Mouse (Mus musculus): ENCODE data around the gene Gm17018. TPM values are rescaled to one million over a fixed set of nuclear protein-coding genes. Genes with fewer than 3 reads are reported as not detected.

Gene Gm17018
- total RNA-seq, 2 experiments from 2014 or later = 25.6 to 30.7 TPM

DNA sequence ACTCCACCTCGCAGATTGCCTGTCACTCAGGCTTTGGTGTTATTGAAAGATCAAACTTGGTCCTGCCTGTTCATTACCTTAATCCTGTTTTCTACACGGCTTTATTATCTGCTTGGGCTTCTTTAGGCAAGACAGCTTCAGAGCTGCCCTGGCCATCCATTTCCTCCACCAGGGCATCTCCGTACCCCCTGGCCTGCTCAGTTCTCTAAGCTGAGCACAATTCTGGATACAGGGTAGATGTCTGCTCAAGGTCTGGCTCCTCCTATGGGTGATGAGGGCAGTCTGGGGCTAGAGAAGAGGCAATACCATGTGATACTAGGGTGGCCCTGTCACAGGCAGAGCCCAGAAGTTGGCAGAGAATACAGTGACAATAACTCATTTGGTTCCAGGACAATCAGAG lies 26.4 kb downstream of the Gm17018 start:
- DNase-seq (ENCODE audit: low spot score in 2 of 2) = no peak

DNA sequence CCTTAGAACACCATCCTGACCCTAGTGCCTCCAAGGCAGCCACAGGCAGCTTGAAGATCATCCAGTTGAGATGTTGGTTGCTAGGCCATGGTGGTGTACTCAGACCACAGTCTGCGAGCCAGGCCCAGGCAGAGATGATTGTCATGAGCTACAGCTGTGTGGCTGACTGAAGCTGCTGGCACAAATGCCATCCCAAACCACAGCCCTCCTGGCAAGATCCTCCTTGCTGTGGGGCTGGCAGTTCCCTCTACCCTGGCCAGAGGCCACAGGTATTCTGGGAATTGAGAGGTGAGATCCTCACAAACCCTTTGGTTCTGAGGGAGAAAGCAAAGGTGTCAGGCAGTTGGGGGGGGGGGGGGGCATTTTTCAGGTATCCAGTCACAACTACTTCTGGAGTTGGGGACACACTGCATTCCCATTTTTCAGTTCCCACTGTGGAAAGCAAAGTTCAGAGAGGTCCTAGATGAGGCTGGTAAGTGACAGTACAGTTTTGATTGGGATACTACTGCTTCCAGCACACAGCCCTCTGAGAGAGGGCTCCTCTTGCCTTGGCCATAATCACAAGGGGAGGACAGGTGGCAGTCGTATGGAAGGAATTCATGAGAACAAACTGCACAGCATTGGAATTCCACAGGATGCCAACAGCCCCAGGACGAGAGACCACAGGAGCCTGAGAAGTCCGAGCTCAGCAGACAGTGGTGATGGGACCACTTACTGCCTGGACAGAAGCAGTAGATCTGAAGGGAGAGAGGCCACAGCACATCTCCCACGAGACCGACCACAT lies 27.3 kb downstream of the Gm17018 start:
- no peak for DNase-seq (ENCODE audit: low spot score in 2 of 2)

DNA sequence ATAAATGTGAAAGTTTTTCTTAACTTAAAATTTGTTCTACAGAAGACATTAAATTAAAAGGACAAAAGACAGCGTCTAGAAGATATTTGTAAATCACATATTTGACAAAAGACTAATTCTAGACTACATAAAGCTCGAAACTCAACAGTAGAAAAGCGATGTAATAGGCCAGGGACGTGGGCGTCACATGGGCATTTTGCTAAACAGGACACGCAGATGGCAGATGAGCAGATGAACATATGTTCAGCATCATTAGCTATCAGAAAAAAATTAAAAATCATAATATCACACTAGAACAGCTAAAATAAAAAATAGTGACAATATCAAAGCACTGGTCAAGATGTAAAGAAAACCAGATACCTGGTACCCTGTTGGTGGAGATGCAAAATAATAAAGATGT lies 29.3 kb downstream of the Gm17018 start:
- no peak for DNase-seq (ENCODE audit: low spot score in 2 of 2)

DNA sequence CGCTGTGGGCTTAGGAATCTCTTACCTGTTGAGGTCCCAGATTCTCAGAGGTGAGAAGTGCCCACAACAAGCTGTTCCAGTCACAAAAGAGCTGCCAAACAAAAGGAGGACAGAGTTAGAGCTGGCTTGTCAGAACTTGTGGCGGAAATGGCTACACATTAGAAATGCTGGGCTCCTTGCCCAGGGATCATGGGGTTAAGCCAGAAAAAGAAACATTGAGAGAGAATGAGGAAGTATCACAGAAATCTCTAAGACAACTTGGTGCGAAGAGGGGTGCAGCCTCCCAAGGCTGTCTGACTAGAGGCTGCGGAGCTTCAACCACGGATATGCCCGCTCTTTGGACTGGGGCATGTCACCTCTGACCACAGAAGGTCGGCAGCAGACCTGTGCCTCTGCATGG lies 31.3 kb downstream of the Gm17018 start:
- no peak for DNase-seq (ENCODE audit: low spot score in 2 of 2)

DNA sequence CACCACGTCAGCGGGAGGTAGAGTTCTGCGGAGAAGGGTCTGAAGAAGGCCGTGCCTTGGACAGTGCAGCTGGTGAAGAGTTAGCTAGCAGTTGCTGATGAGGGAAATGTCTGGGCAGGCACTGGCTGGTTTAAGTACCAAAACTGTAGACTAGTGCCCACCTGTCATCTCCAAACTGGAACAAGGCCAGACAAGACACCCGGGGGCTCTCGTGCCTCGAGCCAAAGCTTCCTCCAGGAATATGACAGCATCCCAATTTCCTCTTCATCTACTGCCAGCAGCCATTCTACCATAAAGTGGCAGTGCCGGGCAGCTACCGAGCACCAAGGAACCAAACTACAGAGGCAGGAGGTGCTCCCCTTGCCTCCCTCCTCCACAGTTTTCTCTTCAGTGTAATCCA lies 32.5 kb downstream of the Gm17018 start:
- no peak for DNase-seq (ENCODE audit: low spot score in 2 of 2)

DNA sequence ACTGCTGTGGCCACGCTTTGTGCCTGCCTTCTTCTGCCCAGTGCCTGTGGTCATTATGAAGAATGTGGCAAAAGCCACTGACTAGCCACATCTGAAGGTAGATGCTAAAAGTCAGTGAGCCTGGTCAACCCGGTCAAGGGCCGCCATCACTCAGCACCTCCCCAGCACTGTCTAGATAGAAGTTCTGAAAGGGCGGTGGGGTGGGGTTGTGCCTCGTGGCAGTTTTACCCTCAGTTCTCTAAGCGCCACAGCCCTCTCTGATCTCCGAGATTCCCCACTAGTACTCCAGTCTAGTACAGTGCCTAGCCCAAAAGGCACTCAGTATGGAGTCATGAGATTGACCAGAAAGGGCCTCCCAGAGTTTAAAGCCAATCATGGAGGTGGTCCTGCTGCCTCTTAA lies 33.7 kb downstream of the Gm17018 start:
- DNase-seq (ENCODE audit: low spot score in 2 of 2) = no peak

DNA sequence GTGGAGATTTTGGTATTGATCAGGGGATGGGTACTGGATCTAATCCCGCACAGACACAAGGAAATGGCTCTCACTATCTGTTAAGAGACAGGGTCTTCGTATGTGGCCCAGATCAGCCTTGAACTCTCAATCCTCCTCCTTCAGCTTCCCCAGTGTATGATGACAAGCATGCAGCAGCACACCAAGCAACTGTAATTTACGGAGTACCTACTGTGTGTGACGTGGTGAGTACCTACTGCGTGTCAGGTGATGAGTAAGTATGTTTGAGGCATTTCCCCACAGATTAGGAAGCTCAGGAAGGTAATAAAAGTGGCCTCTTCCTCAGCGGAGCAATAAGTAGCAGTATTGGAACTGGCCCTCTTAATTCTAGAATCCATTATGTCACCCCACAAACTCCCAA lies 35.1 kb downstream of the Gm17018 start:
- DNase-seq (ENCODE audit: low spot score in 2 of 2) = no peak

DNA sequence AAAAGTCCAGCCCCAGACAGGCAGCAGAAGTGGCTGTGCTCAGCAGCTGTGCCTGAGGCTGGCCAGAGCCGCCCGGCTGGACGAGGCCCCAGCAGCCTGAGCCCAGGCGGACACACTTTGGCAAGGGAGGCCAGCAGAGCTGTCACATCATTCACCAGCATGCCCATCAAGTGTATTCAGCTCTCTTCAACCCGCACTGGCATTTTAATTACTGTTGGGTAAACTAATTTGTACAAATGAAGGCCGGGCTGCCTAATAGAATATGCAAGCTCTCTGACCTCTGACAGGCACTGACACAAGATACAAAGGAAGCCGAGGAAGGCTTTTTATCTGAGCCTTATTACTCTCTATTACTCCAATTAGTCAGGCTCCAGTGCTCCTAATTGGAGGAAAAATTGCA lies 35.6 kb downstream of the Gm17018 start:
- no peak for DNase-seq (ENCODE audit: low spot score in 2 of 2)

DNA sequence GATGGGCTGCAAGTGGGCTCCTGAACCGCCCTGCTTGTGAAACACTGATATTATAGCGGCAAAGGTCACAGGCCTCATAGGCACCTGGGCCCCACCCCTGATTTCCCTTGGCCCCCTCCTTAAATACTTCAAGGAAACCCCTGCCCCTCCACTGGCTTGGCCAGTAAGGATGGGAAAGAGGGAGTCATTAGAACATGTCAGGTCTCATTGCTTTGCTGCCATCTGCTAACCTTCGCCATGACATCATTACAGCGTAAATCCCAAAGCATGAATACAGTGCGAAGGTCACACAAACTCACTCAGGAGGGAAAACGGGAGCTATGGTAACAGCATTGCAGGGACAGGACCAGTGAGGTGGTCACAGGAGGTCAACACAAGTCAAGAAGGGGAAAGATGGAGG lies 36.0 kb downstream of the Gm17018 start:
- no peak for DNase-seq (ENCODE audit: low spot score in 2 of 2)

DNA sequence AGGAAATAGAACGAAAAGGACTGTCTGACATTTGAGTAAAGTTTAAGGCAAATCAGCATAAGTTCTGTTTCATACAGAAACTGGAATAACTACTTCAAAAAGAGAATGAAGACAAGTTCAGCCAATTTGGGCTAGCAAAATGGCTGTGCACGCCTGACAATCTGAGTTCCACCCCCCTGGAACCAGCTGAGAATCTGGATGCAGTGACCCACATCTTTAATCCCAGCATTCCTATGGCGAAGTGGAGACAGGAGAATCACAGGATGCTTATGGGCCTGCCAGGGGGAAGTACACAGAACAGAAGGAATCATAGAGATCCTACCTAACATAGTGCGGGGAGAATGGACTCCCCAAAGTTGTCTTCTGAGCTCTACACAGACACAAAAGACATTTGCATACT lies 36.7 kb downstream of the Gm17018 start:
- no peak for DNase-seq (ENCODE audit: low spot score in 2 of 2)

DNA sequence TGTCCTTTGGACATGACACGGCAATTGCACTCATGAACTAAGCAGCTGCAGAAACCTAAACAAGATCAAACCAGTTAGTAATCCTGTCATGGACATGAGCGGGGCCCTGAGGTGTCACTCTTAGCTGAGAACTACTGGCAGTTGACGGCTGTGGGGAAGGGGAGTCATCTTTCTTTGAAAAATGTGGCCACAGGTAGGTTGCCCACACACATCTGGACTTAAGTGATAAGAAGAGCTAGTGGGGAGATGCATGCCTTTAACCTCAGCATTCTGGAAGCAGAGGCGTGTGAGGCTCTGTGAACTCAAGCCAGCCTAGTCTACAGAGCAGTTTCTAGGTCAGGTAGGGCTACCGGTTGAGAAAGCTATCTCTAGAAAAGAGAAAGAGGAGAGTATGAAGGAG lies 42.2 kb downstream of the Gm17018 start:
- no peak for DNase-seq (ENCODE audit: low spot score in 2 of 2)

DNA sequence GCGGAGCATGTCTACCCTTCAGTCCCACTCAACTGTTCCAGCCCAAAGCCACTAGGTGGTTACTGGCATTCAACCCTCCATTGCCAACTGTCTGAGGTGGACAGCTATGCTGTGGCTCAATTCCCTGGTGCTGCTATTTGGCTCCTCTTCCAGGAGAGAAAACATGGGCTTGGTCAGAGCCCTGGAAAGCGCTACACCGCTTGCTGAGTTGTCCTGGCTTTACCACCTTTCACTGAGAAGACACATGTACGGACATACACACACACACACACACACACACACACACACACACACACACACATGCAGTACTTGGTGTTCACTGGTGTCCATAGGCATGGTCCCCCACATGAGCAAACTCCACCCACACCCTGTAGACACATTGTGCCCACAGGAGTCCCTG lies 46.3 kb downstream of the Gm17018 start:
- no peak for DNase-seq (ENCODE audit: low spot score in 2 of 2)

DNA sequence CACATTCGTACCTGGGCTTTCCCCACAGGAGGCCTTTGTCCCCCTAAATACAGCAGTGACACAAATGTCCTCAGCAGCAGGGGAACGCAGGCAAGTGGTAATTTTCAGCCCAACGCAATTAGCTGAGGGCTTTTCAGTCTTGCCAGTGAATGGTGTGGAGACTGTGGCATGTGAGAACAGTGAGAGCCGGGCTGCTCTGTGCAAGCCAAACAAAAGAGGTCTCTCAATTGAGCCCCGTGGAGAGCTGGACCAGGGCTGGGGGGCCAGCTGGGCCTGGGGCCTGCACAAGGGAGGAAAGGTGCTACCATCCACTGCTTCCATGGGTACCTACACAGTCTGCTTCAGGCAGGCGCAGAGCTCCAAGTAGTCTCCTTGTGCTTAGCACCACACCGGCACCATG lies 47.1 kb downstream of the Gm17018 start:
- no peak for DNase-seq (ENCODE audit: low spot score in 2 of 2)

DNA sequence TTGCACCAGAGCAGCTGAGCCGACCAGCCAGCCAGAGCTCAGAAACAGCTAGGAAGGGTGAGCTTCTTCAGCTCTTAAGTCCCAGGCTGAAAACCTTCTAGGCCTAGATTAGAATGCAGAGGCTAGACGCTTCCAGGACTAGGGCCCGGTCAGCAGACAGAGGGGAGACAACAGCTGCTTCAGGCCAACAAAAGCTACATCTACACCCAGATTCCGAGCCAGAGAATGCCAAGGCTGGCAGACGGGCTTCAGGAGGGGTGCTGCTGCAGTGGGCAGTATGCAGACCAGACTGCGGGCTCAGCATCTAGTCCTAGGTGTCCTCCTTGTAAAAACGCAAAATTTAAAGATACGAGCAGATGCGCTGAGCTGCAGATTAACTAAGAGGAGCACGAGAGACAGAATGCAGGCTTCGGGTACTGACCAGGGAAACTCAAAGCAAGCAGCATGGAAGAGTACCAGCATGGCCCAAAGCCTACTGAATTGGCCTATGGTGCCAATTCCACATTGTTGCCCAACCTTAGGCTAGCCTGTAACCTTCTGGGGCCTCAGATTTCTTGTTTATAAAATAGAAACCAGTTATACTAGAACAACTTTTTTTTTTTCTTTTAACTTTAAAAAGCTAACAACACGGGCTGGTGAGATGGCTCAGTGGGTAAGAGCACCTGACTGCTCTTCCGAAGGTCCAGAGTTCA lies 48.4 kb downstream of the Gm17018 start:
- DNase-seq (ENCODE audit: low spot score in 2 of 2) = no peak

DNA sequence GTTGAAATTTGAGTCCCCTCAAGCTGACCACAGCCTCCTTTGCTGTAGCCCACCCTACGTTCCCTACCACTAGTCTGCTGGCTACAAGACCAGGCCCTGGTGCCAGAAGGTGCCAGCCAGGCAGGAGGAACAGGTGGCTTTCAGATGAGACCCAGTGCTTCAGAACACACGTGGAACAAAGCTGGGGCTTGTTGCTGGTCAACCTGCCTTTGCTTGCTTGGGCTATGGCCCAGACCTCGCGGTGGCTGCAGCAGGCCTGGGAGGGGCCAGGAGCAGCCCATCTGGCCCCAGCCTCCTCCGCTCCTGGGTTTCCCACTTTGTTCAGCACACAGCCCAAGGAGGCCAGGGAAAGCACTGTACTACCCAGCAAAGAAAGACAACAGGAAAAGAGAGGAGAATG lies 50.4 kb downstream of the Gm17018 start:
- no peak for DNase-seq (ENCODE audit: low spot score in 2 of 2)

DNA sequence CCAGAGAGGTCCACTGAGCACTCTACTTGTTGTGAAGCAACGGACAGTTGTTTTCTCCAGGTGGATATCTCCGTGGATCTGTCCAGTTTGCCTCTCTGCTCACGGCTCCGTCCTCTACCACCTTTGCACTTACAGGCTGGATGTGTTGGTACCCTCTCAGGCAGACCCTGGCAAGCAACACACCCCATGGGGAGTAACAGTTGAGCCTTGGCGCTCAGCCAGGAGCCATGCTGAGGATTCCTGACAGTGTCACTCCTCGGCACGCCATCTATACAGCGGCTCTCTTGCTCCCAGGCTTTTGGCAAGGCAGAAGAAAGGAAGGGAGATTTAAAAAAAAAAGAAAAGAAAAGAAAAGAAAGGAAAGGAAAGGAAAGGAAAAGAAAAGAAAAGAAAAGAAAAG lies 54.0 kb downstream of the Gm17018 start:
- DNase-seq (ENCODE audit: low spot score in 2 of 2) = no peak

DNA sequence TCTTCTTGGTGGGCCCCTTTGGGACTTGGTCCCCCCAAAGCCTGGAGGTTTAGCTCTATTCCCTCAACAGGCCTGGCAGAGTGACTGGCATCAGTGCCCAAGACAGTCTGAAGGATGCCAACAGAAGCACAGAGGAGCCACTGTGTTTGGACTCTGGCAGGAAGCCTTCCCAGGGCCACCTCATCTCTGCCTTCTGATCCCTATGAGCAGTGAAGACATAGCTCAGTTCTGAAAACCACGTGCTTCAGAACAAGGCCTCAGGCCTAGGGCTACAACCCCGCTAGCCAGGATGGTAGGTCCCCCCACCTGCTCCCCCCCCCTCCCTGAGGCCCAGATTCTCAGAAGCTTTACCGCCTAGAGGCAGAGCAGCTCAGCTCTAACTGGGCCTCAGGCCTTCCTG lies 54.5 kb downstream of the Gm17018 start:
- DNase-seq (ENCODE audit: low spot score in 2 of 2) = no peak

DNA sequence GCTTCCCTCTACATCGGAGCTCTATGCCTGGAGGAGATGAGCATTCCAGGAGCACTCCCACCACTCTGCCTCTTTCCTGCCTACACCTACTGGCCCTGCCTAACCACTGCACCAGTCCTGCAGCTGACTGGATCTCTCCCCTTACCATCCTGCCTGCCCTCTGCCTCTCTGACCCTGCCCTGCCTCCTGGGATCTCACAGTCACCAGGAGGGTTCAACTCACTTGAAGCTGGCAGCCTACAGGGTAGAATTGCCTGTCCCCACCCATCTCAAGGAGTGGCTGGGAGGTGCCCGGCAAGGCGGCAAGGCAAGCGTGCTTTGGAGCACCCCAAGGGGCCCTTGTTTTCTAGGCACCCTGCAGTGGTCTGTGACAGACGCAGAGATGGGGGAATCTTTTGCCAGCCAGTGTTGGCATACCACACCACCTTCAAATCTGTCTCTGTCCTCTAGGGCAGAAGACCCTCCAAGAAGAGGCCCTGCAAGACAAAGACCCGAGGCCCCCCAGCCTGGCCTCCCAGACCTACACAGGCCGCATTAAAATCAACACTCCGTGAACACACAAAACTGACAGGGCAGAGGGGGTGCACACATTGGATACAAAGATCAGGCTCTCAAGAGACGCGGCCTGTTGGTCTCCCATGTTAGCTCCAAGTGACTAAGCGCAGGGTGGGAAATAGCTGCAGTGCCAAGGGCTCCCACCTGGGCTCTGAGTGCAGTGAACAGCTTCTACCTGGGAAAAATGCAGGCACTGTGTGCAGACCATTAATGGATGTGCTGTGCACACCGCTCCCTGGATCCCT lies 55.2 kb downstream of the Gm17018 start:
- DNase-seq (ENCODE audit: low spot score in 2 of 2) = no peak

DNA sequence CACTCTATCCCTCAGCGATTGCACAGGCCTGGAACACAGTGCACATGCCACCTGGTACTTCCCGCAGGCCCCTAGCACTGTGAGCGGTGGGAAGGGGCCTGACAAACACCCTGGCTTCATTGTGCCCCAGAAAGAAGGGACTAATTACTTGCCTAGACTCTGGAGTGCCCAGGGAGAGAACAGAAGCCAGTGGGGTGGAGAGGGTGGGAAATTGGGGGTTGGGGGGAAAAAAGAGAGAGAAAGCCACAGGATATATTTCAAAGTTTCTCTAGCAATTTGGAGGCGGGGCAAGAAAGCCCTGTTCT lies 55.8 kb downstream of the Gm17018 start:
- DNase-seq (ENCODE audit: low spot score in 2 of 2) = no peak

DNA sequence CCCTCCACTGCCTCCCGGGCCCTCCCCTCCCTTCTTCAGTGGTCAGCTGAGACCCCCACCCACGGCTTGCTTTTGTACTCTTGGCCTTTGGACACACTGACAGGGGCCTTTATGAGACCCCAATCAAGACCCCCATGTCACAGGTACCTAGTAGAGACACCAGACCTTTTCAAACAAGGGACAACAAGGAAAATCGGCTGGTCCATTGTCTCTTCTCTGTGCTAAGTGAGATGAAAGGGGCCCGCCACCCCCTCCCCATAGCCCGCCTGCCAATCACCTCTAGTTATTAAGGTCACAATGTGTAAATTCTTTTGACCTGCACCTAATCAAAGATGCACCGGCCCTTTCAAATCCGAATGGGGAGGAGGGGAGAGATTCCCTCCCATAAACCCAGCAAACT lies 56.3 kb downstream of the Gm17018 start:
- DNase-seq (ENCODE audit: low spot score in 2 of 2) = no peak

DNA sequence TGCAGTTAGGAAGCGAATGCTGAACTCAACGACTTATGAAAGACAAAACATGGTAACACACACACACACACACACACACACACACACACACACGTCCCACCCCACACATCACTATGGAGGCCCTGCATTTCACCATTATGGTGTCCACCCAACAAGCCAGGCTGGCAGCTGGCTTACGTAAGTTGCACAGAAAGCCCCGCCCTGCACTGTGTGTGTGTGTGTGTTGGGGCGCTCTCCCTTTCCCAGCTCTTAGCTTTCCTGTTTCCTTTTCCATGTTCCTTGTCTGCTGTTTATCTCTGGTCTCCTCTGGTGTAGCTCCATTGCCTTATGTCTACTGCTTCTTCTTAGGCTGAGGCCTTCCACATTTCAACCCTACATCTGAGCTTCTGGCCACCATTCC lies 57.8 kb downstream of the Gm17018 start:
- DNase-seq (ENCODE audit: low spot score in 2 of 2) = no peak

DNA sequence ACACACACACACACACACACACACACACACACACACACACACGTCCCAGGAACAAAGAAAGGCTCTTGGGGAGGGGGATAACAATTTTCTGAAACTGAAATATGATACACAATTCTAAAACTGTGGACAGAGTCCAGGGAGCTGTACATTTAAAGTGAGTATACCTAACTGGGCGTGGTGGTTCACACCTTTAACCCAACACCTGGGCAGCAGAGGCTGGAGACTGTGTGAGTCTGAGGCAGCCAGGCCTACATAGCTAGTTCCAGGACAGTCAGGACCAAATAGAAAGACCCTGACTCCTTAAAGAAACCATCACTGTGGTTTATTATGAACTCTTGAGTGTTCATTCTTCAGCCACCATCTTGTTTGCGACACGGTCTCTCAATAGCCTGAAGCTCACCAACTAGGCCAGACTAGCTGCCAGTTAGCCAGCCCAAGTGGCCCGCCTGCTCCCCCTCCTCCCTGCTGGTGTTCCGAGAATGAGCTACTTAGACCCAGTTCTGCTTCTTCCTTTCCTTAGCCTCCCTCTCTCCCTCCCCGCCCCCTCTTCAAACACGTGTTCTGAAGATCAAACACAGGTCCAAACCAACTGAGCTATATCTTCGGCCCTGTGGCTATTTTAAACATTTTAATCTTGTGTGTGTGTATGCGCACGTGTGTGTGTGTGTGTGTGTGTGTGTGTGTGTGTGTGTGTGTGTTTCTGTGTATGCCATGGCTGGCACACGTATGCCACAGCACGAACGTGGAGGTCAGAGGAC lies 59.5 kb downstream of the Gm17018 start:
- DNase-seq (ENCODE audit: low spot score in 2 of 2) = no peak
